Mouse (Mus musculus): Measurements from ENCODE around the gene H2-T22.
"Not testable (repeated sequence)": the region's sequence is repeated elsewhere in the genome, so short reads cannot be mapped to it uniquely, and the experiment has no call there.

The H2-T22 gene

DNA sequence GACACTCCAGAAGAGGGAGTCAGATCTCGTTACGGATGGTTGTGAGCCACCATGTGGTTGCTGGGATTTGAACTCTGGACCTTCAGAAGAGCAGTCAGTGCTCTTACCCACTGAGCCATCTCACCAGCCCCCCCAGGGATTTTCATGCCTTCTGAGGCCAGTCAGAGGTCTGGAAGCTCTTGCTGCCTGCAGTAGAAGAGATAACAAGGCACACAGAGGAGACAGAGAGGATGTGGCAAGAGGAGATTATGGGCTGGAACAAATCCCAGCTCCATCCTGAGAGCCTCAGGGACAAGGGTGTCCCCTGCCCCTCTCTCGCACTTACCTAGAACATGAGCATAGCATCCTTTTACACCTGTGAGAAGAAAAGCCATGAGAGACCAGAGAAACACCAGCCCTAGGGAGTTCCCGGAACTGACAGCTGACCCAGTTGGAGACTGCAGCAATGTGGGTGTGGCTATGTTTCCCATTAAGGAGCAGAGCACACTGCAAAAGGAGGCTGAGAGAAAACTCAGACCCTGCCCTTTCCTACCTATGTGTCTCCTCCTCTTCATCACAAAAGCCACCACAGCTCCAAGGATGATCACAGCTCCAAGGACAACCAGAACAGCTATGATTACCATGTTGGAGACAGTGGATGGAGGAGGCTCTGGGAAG is 12.4 kb downstream of the H2-T22 start:
- peak; percentile 1 for DNase-seq (ENCODE audit: low spot score)

DNA sequence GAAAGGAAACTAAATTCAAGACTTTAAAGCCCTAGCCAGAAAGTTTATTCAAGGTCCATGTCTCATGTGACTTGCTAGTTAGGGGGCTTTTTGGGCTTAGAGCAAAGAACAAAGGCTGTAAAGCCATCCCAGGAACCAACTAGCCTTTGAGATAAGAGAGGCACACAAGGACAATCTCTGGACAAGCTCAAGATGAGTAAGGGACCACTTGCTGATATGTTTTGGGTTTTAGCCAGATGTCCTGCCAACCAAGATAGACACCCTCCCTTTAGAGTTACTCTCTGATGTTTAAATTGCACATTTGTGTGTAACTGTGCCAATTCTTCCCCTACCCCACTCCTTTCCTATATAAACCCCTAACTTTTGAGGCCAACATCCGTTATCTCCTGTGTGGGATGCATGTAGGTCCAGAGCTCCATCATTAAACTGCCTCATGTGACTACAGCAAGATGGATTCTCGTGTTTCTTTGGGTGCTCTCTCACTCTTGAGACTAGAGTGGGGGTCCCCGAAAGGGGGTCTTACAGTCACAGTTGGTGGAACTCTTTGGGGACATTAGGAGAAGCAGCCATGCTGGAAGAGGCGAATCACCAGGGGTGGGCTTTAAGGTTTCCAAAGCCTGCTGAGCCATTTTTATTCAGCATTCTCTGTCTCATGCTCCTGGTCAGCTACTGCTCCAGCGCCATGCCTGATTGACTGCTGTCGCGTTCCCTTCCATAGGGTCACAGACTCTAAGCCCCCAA is 13.5 kb downstream of the H2-T22 start:
- DNase-seq (ENCODE audit: low spot score), result peak; percentile 2

DNA sequence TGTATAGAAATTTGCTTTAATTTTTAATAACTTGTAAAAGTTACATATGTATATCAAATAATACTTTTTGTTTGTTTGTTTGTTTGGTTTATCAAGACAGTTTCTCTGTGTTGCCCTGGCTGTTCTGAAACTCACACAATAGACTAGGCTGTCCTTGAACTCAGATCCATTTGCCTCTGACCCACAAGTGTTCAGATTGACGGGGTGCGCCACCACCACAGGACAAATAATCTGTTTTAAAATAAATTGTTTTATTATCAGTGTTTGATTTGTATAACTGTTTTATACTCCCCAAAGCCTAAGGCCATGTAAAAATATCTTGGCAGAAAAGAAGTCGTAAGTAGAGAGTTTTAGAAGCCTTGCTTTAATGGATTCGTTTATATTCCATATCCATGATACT is 14.9 kb downstream of the H2-T22 start:
- DNase-seq (ENCODE audit: low spot score), result no peak

DNA sequence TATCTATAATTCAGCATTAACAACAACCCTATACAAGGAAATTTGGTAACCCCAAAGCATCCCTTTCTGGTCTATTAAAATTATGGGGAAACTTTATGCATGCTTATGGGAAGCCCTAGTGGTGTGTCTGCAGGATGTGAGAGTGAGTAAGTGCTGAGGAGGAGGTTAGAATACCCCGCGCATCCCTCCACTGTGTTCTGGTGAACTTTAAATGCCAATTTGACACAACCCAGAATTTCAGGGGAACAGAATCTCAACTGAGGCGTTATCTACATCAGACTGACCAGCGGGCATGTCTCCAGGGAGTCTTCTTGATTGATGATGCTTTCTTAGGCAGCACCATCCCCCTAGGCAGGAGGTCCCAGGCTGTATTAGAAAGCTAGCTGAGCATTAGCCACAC is 16.6 kb downstream of the H2-T22 start:
- peak; percentile 2 for DNase-seq (ENCODE audit: low spot score)

DNA sequence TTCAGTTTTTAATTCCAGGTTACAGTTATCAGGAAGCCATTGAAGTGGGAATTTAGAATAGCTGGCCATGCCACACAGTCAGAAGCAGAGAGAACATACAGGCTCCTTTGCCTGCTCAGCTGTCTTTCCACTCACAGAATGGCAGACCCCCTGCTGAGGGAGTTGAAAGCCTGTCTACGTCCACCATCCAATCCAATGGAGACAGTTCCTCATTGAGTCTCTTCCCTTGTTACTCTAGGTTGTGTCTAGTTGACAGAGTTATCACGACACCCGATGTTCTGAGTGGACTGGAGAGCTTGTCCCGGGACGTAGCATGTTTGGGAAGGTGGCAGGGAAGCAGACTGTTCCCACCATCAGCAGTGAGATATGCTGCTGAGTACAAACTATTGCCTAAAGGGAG is 17.4 kb downstream of the H2-T22 start:
- DNase-seq (ENCODE audit: low spot score), result peak; percentile 3

DNA sequence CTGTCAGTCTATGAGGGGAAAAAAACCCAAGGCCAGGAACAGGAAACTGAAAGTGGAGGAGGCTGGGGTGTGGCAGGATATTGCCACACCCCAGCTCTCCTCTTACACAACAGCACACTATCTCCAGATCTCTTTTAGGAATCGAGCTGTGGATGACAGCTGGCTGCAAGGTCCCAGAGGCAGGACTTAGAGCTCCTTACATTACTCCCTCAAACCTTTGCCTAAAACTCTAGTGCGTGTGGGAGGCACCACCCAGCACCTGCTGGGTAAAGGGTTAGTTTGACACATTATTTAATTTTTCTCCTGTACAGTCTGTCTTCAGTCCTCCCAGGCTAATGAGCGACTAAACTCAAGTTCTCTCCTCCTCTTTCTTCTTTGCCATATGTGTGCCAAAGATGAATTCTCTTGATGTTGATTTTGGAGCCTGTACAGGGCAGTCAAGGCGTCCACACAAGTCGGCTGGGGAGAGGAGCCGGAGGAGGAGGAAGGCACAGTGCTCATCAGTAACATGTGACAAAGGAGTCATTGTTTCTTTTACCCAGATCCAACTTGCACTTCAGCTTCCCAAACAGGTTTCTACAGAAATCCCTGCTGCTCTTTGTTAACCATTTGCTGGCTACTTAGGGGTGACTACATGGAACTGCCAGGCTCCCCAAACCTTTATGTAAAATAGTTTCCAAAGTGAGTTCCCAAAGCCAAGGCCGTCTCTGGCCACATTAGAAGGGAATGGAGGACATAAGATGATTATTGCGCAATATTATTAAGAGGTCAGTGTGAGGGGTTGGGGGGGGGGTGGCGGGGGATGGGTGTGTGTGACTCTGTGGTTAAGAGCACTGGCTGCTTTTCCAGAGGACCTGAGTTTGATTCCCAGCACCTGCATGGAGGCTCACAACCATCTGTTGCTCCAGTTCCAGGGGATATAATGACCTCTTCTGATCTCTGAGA is 18.6 kb downstream of the H2-T22 start:
- peak; percentile 93 for DNase-seq (ENCODE audit: low spot score)

DNA sequence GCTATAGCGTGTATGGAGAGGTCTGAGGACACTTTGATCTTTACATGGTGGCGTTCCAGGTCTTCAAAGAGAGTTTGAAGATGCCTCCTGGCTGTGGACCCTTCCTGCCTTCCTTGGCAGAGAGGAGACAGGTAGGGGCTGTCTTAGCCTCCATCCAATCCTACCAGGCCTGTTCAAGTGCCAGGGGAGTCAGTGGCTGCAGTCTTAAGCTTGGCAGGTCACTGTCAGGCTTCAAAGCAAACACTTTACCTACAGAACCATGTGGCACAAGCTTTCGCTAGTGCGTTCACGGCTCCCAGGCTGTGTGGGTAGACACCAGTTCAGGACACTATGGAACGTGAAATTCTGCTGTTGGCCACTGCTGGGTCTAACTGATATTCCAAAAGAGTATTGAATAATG is 19.6 kb downstream of the H2-T22 start:
- peak; percentile 10 for DNase-seq (ENCODE audit: low spot score)

DNA sequence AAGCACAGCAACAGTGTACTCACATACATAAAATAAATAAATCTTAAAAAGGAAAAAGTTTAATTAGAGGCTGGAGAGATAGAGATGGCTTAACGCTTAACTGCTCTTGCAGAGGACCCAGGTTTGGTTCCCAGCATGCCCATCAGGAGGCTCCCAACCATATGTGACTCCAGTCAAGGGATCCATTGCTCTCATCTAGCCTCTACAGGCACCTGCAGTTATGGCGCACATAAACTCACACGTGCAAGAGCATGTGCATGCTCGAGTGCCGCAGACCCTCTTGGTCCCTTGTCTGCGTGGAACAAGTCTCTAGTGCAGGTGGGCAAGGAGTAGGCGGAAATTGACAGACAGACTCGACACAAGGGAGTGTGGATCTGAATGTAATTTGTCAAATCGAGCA is 20.4 kb downstream of the H2-T22 start:
- DNase-seq (ENCODE audit: low spot score), result no peak

DNA sequence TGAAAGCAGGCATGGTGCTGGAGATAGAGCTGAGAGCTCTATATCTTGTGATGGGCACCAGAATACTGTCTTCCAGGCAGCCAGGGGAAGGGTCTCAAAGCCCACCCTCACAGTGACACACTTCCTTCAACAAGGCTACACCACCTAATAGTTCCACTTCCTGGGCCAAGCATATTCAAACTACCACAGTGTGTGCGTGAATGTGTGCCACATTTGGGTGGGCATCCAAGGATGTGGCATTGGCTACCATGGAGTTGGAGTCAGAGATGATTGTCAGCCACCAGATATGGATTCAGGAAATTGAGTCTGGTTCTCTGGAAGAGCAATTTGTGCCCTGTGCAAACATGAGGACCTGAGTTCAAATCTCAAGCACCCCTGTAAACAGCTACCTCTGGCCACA is 21.2 kb downstream of the H2-T22 start:
- DNase-seq (ENCODE audit: low spot score), result peak; percentile 2

DNA sequence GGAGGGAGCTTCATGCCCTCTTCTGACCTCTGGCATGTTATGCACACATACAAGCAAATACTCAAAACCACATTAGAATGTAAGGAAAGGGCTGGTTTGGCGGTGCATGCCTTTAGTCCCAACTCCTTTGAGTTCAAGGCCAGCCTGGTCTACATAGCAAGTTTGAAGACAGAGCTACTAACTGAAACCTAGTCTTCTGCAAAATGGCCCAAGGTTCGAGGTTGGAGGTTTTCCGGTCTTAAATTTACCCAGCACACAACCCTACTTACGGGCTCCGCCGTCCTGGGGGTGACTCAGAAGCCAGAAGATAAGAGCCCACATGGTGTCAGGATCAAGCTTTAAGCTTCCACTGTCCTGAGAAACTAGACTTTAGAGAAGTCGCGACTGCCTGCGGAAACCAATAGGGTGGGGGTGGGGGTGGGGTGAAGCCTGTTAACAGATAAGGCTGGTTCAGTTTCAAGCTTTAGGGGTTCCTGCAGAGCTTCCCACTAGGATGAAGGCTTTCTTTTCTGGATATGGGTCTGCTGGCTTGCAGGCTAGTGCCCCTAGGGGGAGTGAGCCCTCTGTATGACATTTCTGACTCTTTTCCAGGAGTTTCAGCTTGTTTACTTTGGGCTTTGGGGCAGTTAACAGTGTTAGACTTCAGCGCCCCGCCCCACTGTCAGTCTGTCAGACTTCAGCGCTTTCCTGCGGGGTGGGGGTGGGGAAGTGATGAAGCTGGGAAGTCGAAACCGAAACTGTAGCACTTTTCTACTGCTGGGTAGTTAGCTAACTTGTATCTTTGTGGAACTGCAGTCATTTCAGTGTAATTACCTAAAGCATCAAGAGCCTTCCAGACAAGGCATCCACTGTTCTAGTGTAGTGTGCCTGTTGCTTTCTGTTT is 22.1 kb downstream of the H2-T22 start, which contains the start of gene H2-T24:
TSS of gene H2-T24 (minus strand) at position 370 of the 883 bp plus-strand sequence.
- peak; percentile 63 for DNase-seq (ENCODE audit: low spot score)

DNA sequence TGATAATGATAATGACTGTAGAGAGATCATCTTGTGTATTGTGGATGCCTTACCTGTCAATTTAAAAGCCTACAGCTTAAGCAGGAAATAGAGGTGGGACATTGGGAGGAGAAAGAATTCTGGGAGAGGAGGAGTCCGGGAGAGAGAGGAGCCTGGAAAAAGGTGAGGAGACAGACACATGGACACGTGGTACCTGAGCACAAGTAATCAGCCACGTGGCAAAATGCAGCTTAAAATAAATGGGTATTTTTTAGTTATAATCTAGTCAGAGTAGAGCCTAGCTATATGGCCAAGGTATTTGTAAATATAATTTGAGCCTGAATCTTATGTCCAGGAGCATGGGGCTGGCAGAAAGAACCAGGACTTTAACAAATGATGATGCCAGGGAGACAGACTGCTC is 23.0 kb downstream of the H2-T22 start:
- DNase-seq (ENCODE audit: low spot score), result peak; percentile 2

DNA sequence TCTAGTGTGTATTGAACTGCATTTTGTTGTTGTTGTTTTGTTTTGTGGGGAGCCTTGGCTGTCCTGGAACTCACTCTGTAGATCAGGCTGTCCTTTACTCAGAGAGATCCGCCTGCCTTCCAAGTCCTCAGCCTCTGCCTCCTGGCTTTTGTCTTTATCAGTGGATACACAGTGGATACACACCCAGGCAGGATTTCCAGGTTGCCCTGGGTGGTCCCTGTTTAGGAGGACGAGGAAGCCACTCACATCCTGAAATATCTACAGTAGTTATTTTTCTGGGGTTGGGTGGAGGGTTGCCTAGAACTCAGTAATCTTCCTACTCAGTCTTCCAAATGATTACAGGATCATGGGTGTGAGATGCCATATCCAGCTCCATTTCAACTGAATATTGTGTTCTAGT is 23.6 kb downstream of the H2-T22 start:
- no peak for DNase-seq (ENCODE audit: low spot score)

DNA sequence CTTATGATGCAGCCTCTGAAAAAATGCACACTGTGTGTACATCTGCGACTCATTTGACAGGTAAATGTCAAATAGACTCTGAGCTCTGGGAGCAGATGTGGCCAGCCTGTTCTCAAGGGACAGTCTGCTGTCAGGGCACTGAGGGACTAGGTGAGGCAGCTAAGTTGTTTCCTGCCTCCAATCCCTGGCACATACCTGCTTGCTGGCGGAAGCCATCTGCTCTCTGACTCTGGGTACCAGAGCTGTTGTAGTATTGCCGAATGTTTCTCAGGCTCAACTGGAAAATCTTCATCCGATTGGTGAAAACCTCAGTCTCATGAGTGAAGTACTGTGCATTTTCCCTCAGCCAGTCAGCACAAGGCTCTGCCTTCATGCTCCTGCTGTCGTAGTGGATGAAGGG is 25.5 kb downstream of the H2-T22 start:
- peak; percentile 3 for DNase-seq (ENCODE audit: low spot score)

DNA sequence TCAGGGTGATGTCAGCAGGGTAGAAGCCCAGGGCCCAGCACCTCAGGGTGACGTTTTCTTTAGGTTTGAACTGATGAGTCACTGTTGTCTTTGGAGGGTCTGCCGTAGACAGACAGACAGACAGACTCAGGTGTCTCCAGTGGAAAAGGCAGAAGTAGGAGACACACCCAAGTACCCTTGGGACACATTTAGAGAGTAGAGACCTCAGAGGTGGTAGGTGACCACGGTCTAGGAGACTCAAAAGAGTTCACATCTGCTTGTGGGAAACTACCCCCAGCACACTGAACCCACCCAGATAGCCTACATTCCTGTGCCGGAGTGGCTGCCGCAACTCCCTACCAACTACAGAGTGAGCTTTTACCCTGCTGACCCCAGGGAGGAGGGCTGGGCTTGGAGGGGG is 27.6 kb downstream of the H2-T22 start:
- no peak for DNase-seq (ENCODE audit: low spot score)

DNA sequence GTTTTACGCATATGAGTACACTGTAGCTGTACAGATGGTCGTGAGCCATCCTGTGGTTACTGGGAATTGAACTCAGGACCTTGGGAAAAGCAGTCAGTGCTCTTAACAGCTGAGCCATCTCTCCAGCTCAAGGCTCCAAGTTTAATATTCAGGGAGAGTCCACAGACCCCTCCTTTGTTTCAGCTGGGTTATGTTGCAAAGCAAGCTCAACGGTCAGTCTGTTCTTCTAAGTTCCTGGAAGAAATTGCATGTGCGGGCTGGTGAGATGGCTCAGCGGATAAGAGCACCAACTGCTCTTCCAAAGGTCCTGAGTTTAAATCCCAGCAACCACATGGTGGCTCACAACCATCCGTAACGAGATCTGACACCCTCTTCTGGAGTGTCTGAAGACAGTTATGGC is 38.1 kb downstream of the H2-T22 start:
- not testable (repeated sequence) for DNase-seq (ENCODE audit: low spot score)

DNA sequence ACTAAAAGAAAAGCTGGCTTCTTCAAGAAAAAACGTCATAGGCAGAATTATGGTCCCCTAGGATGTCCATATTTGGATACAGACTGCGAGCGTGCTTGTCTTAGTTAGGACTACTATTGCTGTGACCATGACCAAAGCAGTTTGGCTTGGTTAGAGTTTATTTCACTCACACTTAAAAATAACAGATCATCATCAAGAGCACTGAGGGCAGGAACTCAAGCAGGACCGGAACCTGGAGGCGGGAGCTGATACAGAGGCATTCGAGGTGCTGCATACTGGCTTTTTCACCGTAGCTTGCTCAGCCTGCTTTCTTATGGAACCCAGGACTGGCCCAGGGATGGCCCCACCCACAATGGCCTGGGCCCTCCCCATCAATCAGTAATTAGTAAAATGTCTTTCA is 39.2 kb downstream of the H2-T22 start:
- DNase-seq (ENCODE audit: low spot score), result no peak

DNA sequence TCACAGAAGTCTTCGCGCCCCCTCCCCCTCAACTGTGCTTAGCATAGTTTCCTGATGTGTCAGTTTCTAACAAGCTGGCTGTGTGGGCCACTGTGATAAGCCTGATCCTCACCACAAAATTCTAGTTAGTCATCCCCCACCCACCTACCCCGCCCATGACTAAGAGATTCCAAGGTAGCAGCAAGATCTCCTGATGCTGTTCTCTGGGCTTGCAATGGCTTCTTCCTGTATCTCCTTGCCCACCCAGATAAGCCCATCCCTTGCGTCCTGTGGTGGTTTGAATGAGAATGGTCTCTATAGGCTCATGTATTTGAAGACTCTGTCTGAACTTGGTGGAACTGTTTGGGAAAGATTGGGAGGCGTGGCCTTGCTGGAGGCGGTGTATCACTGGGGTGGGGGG is 40.6 kb downstream of the H2-T22 start:
- DNase-seq (ENCODE audit: low spot score), result no peak

DNA sequence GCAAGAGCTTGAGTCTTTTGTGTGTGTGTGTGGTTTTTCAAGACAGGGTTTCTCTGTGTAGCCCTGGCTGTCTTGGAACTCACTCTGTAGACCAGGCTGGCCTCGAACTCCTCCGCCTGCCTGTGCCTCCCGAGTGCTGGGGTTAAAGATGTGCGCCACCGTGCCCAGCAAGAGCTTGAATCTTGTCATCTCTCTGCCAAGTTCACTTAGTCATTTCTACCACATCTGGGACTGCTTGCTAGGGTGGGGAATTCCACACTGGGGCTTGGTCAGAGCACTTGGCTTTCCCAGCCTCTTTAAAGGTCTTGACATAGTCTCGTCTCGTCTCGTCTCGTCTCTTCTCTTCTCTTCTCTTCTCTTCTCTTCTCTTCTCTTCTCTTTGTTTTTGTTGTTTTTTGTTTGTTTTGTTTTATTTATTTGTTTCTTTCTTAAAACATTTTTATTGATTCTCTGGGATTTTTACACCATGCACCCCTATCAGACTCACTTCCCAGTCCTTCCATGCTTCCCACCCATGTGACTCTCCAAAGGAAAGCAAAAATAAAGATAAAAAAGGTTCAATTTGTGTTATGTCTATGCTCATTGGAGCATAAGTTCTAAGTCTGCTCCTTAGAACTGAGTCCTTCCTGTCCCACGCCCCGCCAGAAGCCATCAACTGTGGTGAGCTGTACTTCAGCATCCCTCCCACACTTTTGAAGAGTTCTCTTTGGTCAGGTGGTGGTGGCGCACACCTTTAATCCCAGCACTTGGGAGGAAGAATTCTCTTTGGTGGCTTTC is 41.2 kb downstream of the H2-T22 start:
- no peak for DNase-seq (ENCODE audit: low spot score)

DNA sequence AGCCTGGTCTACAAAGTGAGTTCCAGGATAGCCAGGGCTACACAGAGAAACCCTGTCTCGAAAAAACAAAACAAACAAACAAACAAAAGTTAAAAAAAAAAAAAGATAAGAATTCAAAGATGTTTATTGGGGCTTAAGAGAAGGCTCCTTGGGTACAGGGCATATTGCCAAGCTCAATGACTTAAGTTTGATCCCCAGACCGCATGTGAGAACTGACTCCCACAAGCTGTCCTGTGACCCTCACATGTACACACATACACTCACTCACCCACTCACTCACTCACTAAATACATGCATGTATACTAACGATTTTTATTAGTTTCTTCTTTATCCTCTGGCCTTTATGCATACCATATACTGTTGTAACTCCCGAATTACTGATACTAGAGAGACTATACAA is 42.2 kb downstream of the H2-T22 start:
- DNase-seq (ENCODE audit: low spot score), result no peak

DNA sequence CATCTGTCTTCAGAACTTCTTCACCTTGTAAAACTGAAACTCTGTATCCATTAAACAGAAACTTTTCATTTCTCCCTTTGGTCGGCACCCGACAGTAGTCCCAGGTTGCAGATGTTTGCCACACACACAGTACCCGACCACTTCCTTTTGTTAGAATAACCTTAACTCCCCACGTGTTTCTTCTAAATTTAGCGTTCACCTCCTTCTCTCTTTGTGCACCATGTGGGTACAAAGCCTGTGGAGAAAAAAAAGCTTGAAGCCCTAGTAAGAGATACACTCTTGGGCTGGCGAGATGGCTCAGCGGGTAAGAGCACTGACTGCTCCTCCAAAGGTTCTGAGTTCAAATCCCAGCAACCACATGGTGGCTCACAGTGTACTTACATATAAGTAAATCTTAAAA is 43.2 kb downstream of the H2-T22 start:
- DNase-seq (ENCODE audit: low spot score), result no peak
